Mouse (Mus musculus): ENCODE measurements around the gene Ppp1r36. TPM values are rescaled to one million over a fixed set of nuclear protein-coding genes. Genes with fewer than 3 reads are reported as not detected.

Ppp1r36 gene
- total and polyA plus RNA-seq, 3 experiments, result not detected

DNA sequence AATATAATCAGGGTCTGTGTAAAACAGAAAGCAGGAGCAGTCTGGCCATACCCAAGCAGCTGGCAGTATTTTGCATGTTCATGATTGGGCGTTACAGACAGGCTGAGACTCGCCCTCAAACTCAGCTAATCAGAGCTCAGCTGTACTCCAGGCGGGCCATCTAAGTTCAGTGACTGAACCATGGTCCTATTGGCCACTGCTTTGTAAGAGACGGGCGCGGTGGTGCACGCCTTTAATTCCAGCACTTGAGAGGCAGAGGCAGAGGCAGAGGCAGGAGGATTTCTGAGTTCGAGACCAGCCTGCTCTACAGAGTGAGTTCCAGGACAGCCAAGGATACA lies 56.9 kb downstream of the Ppp1r36 start:
- H3K79me2 ChIP-seq (replicated peaks; ENCODE audit: control insufficient read depth, extremely low read depth, insufficient read depth, poor library complexity, severe bottlenecking), result no peaks in the 10 kb centered on the region
- H3K9me3 ChIP-seq (replicated peaks; ENCODE audit: low read length), result peaks cover 2% of the 10 kb centered on the region
- dilution Hi-C loops (cut with MboI; ENCODE audit: extremely low pct_ligation_motif_present, extremely low pct_unique_long_range_greater_than_20kb, low sequenced_read_pairs) (no loop called here), in situ Hi-C loops (cut with MboI; ENCODE audit: low pct_ligation_motif_present, low pct_unique_long_range_greater_than_20kb, low sequenced_read_pairs) (no loop called here)
- H3K4me2 ChIP-seq (ENCODE audit: insufficient read depth, low read depth, poor library complexity, severe bottlenecking), result no peak overlapping the region
- H3K4me1 ChIP-seq (ENCODE audit: control insufficient read depth in 1 of 2, insufficient read depth in 2 of 2), result peaks cover 5 to 23% of the 10 kb centered on the region in 2 experiments; a peak in 3 of 4 replicates
- H3K36me3 ChIP-seq (replicated peaks in 1 of 2; ENCODE audit: control insufficient read depth in 1 of 2, insufficient read depth in 1 of 2, low read length in 1 of 2), result no peaks in the 10 kb centered on the region
- H3K27ac ChIP-seq (ENCODE audit: insufficient read depth, low read depth), result peak overlapping the region; percentile 72
- H3K4me3 ChIP-seq (replicated peaks in 1 of 3; ENCODE audit: low read depth in 2 of 3, low read length in 2 of 3, poor library complexity in 1 of 3), result peak overlapping the region; percentile 34 to 55 (median 43)
- peak; percentile 84 for DNase-seq (ENCODE audit: extremely low read depth)
- TF ChIP-seq ZKSCAN1 (IDR thresholded peaks at IDR 0.05; ENCODE audit: borderline replicate concordance, low read depth, low read length), result no peak
- no peak for TF ChIP-seq KAT2A (IDR thresholded peaks at IDR 0.05; ENCODE audit: insufficient replicate concordance, low read length)
- no peak for TF ChIP-seq E2F4 (IDR thresholded peaks at IDR 0.05; ENCODE audit: insufficient replicate concordance, low read depth, low read length)
- no peak for TF ChIP-seq USF2 (conservative IDR thresholded peaks at IDR 0.05; ENCODE audit: low read depth, low read length)
- TF ChIP-seq MAZ (IDR thresholded peaks at IDR 0.05; ENCODE audit: low read depth, low read length), result no peak
- peak; percentile 51; the same call in 1 of the 2 replicates for TF ChIP-seq ETS1 (conservative IDR thresholded peaks at IDR 0.05; ENCODE audit: low read depth, low read length)
- no peak for TF ChIP-seq ZC3H11A (IDR thresholded peaks at IDR 0.05; ENCODE audit: low read depth, low read length)
- no peak; the same call in none of the 2 replicates for TF ChIP-seq TBP (conservative IDR thresholded peaks at IDR 0.05; ENCODE audit: low read depth, low read length)
- TF ChIP-seq MYC (IDR thresholded peaks at IDR 0.05; ENCODE audit: low read depth, low read length), result no peak
- no peak for TF ChIP-seq ZMIZ1 (IDR thresholded peaks at IDR 0.05; ENCODE audit: low read depth, low read length)
- peak; percentile 60; the same call in 1 of the 2 replicates for TF ChIP-seq TCF12 (IDR thresholded peaks at IDR 0.05; ENCODE audit: low read depth, low read length)
- no peak for TF ChIP-seq JUND (conservative IDR thresholded peaks at IDR 0.05; ENCODE audit: low read depth, low read length)
- no peak for TF ChIP-seq POLR2AphosphoS2 (IDR thresholded peaks at IDR 0.05; ENCODE audit: low read depth, low read length)
- peak; percentile 41 for TF ChIP-seq MXI1 (IDR thresholded peaks at IDR 0.05; ENCODE audit: low read depth, low read length)
- TF ChIP-seq NELFE (IDR thresholded peaks at IDR 0.05; ENCODE audit: low read depth, low read length), result no peak
- no peak for TF ChIP-seq CTCF (conservative IDR thresholded peaks at IDR 0.05 in 1 of 2, IDR thresholded peaks at IDR 0.05 in 1 of 2; ENCODE audit: low read depth in 2 of 2, low read length in 2 of 2)
- TF ChIP-seq UBTF (IDR thresholded peaks at IDR 0.05; ENCODE audit: low read depth, low read length), result no peak
- peak; percentile 8; the same call in 1 of the 2 replicates for TF ChIP-seq IRF4 (IDR thresholded peaks at IDR 0.05; ENCODE audit: low read depth, low read length)
- TF ChIP-seq MEF2A (IDR thresholded peaks at IDR 0.05; ENCODE audit: borderline replicate concordance, low read depth, low read length), result no peak
- peak; percentile 85 for TF ChIP-seq SIN3A (IDR thresholded peaks at IDR 0.05; ENCODE audit: low read length)
- TF ChIP-seq ELF1 (IDR thresholded peaks at IDR 0.05; ENCODE audit: low read depth, low read length), result no peak
- TF ChIP-seq RAD21 (IDR thresholded peaks at IDR 0.05; ENCODE audit: low read depth, low read length), result no peak
- TF ChIP-seq PAX5 (IDR thresholded peaks at IDR 0.05; ENCODE audit: low read length), result no peak
- no peak for TF ChIP-seq GABPA (IDR thresholded peaks at IDR 0.05; ENCODE audit: insufficient replicate concordance, low read depth, low read length)
- 0 out of 2 replicates have a peak overlapping the region, but pooled peaks have one; percentile 11 for H3K9ac ChIP-seq (ENCODE audit: insufficient read depth, low read depth)
- H3K27me3 ChIP-seq (replicated peaks), result no peaks in the 10 kb centered on the region

All from CH12.LX (cell line).